Mouse (Mus musculus) CD4-positive naive resting alpha-beta T cell, adult 76 days (primary cell): ENCODE measurements around the gene Med13l. TPM values are rescaled to one million over a fixed set of nuclear protein-coding genes. Genes with fewer than 3 reads are reported as not detected.

ENCODE experiments used
- total RNA-seq: library from RNA; stranded (reverse); gene quantifications from one replicate; pipeline ENCODE4 v1.2.4, GENCODE M21; 2023

Med13l gene
- total RNA-seq: 167 TPM

GRCm38 (mm10) chr5:118560385-118561085, at the start of gene Med13l:
TSS of gene Med13l (plus strand) at chr5:118560679.

